Mouse (Mus musculus): ENCODE data around the gene Nudc.
A peak's percentile ranks its signal among the peaks of the same experiment; 100 is the strongest.

The Nudc gene

GRCm38 (mm10) chr4:133489489-133490245, 56.1 kb downstream of the Nudc start:
- DNase-seq (ENCODE audit: low spot score), result no peak

- DNase-seq (ENCODE audit: low spot score), result peak; percentile 53
Observed at GRCm38 (mm10) chr4:133488619-133489392, 57.0 kb downstream of the Nudc start.

GRCm38 (mm10) chr4:133486673-133487357, 59.0 kb downstream of the Nudc start:
- DNase-seq (ENCODE audit: low spot score), result no peak

- no peak for DNase-seq (ENCODE audit: low spot score)
Observed at GRCm38 (mm10) chr4:133485691-133486425, 59.9 kb downstream of the Nudc start.

- no peak for DNase-seq (ENCODE audit: low spot score)
Observed at GRCm38 (mm10) chr4:133484266-133485025, 61.4 kb downstream of the Nudc start.
